Mouse (Mus musculus): ENCODE data around the gene Cmss1.

DNA sequence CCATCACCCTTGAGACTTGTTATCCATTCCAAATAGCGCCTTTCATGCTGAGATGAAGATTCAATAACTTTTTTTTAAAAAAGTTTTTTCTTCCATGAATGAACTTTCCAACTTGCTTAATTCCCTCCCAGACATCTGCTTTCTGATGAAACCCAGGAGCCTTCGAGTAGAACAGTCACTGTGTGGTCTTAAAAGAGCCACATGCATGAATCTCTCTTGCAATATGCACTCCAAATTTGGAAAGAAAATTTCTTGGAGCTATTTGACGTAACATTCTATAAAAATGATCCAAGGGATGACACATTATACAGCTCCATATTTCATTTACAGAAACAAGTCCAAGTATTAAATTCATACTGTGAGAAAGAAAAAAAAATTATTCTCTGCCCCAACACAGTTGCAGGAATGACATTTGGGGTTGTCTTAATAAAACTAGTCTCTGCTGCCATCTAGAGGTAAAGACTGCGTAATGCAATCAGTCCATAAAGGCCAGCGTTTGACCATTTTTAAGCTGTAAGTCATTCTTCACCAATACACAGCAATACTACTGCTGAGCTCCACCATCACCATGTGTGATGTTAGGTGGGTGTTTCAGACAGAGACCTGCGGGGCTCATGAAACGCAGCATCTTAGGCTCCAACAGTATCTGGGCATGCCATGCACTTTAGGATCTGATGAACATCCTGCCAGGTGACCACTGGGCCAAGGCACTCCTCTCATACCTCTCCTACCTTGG is 13.1 kb downstream of the Cmss1 start:
- TF ChIP-seq EP300 (IDR thresholded peaks at IDR 0.05; ENCODE audit: low read depth) (no peak), CTCF (IDR thresholded peaks at IDR 0.05; ENCODE audit: low read depth) (peak; percentile 76)
